Mouse (Mus musculus): ENCODE results near the gene Chit1. TPM values are rescaled to one million over a fixed set of nuclear protein-coding genes. Genes with fewer than 3 reads are reported as not detected.

Chit1 gene
- polyA plus RNA-seq, 3 experiments from 2014 or later: not detected

DNA sequence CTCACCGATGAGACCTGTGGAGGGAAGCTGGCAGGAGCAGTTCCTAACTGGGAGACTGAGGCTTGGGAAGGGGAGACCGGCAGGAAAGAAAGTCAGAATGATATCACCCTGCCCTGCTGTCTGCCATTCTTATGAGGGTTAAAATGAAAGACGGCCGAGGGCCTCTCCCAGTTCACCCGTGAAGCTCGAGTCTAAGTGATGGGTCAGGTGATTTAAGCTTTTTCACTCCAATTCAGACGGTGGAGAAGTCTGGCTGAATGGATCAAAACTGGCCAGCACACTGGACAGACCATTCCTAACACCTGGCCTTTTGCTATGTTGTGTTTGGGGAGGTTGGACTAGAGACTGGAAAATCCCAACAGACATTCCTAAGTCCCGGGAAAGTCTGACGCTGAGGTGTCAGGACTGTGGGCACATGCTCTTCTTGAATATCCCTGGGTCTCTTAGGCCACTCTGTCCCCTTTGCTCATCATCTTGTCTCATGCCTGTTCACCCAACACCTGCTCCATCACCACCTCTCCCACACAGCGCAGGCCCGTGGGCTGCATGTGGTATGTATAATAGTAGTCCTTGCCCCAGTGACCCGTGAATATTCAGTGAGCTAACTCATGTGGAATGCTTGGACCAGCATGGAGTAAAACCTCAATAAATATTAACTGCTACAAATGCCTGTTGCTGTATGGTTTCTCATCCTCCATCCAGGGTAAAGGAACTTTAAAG, 11.4 kb upstream of the Chit1 start:
- peak; percentile 36 for ATAC-seq

- ATAC-seq: no peak
Measured at GRCm38 (mm10) chr1:134100401-134100800, 10.6 kb upstream of the Chit1 start.

GRCm38 (mm10) chr1:134100928-134101327, 10.1 kb upstream of the Chit1 start:
- no peak for ATAC-seq

- ATAC-seq: no peak
Measured at GRCm38 (mm10) chr1:134101593-134101992, 9.4 kb upstream of the Chit1 start.

GRCm38 (mm10) chr1:134103861-134104260, 7.2 kb upstream of the Chit1 start:
- no peak for ATAC-seq

DNA sequence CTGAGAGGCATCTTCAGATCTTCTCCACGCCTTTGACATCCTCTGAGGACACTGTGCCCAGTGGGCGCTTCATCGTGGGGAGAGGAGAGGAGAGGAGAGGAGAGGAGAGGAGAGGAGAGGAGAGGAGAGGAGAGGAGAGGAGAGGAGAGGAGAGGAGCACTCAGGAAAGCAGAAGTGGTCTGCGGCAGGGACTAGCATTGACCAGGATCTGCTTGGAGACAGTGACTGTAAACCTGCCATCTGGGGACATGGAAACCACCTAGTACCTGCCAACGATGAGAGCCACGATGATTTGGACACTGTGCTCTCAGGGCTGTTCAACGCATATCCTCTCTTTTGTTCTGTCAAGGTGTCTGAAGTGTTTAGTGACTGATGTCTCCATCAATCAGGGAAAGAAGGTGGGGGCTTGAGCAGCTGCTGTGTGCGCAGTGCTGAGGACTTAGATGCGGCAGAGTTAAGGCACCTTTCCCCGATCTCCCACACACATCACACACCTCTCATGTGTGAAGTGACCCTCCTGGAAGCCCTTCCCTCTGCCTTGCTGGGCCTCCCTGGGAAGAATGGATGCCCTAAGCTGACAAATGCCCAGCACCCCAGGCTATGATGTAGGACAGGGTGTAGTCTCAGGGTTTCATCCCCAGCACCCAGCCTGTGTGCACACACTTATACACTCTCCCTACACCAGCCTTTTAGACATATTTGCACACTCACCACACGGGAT, 5.8 kb upstream of the Chit1 start:
- ATAC-seq: no peak

GRCm38 (mm10) chr1:134105764-134106430, 5.1 kb upstream of the Chit1 start:
- no peak for ATAC-seq

DNA sequence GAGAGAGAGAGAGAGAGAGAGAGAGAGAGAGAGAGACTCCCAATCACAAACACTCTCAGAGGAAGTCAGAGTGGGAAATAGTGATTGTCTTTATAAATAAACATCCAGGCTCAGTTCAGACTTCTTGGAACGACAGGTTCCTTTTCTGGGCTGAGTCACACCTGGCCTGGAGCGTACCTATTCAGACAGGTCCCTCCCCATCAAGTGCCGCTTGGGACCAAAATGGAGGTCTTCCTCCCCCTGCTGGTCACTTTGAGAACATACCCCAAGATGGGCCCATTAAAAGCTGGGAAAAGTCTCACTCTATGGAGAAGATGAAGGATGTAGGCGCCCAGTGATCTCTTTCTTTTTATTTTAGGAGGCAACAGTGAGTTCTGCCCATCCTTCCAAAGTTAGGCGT, 4.3 kb upstream of the Chit1 start:
- ATAC-seq: peak; percentile 87

DNA sequence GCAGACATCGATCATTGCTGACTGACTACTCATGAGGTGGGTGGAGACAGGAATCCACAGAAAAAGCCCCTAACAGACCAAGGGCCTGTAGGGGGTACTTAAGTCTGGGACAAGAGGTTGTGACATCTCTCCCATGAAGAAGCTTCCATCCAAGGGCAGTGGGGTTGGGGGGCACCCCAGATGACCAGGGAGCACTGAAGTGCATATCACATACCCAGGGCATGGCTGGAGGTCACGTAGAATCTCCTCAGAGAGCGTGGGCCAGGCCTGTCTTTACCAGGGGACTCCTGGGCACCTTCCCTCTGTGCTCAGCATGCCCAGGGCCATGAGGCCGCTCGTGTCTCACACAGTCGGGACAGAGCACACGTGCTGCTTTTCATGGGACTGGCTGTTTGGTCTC, 3.3 kb upstream of the Chit1 start:
- ATAC-seq: no peak

GRCm38 (mm10) chr1:134110015-134110414, 1.0 kb upstream of the Chit1 start:
- ATAC-seq: no peak

DNA sequence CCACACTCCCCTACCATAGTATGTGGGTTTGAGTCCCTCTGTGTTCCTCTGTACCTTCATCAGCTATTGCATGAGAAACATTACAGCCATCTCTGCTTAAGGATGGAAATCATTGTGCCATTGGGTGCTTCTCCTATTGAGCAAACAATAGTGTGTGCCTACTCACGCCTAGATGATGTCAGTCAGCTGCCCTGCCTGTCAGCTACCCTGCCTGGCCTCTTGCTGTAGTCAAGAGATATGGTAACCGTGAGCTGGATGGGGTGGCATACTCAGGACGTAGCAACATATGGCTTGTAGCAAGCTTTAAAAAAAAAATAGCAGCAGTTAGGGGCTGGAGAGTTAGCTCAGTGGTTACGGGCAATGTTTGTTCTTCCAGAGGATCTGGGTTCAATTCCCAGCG, 593 bp upstream of the Chit1 start:
- ATAC-seq: no peak

- ATAC-seq: no peak
Measured at GRCm38 (mm10) chr1:134113560-134113959, 2.5 kb downstream of the Chit1 start.

DNA sequence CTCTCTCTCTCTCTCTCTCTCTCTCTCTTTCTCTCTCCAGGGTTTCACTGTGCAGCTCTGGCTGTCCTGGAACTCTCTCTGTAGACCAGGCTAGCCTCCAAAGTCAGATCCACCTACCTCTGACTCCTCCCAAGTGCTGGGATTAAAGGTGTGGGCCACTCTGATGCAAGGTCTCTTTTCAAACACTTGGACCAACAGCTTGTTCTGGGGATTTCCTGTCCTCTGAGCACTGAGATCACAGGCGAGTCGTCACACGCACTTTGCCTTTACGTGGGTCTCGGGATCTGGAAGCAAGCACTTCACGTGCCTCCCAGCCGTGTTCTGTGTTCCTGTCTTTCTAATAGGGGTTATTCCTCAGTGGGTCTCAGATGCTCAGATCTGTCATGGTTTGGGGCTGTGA, 3.0 kb downstream of the Chit1 start:
- ATAC-seq: no peak

- no peak for ATAC-seq
Measured at GRCm38 (mm10) chr1:134114730-134115129, 3.7 kb downstream of the Chit1 start.

DNA sequence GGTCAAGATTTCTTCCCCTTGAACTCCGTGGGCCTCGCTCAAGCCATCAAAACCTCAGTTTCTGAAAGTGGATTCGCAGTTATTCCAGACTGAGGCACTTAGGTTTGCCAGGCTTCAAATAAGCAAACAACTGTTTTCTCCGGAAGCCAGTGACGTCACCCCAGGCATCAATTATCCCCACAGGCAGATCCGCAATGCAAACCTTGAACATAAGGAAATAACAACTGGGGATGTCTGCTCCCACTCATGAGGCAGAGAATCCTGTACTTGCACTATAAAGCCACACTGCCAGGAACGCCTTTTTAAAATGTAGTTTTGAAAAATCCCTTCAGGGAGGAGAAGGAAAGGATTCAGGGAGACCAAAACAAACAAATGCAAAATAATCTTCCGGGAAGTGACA, 4.4 kb downstream of the Chit1 start:
- ATAC-seq: no peak

DNA sequence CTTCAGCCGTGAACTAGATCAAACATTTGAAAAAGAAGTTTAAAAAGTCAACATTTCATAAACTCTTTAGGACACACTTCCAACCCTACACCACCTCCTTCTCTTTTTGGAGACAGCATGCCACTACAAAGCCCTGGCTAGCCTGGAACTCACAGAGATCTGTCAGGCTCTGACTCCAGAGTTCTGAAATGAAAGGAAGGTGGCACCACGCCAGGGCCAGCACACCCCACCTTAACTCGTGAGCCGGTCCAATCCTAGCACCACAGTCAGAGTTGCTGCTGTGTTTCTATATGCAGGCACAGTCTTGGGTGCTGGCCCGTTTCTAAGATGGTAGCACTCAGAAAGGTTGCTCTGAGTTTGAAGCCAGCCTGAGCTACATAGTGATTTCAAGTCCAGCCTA, 6.1 kb downstream of the Chit1 start:
- ATAC-seq: no peak

DNA sequence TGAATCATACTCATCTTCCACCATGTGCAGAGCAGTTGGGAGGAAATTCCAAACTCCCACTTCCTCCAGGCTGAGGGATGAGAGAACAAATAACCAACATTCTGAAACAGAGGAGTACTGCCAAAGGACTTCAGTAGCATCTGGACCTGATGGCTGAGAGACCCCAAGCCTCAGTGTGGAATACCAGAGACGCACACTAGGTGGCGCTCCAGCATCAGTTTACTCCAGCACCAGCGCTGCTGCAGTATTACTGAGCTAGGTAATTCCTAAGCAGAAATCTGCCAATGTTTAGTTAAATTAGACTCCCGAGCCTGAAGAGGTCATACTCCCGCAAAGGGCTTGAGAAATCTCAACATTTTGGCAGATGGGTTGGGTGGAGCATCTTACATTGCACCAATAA, 9.1 kb downstream of the Chit1 start:
- no peak for ATAC-seq

- no peak for ATAC-seq
Measured at GRCm38 (mm10) chr1:134122195-134122594, 11.2 kb downstream of the Chit1 start.

- no peak for ATAC-seq
Measured at GRCm38 (mm10) chr1:134133316-134133715, 22.3 kb downstream of the Chit1 start.

GRCm38 (mm10) chr1:134136351-134136750, 25.3 kb downstream of the Chit1 start:
- no peak for ATAC-seq

DNA sequence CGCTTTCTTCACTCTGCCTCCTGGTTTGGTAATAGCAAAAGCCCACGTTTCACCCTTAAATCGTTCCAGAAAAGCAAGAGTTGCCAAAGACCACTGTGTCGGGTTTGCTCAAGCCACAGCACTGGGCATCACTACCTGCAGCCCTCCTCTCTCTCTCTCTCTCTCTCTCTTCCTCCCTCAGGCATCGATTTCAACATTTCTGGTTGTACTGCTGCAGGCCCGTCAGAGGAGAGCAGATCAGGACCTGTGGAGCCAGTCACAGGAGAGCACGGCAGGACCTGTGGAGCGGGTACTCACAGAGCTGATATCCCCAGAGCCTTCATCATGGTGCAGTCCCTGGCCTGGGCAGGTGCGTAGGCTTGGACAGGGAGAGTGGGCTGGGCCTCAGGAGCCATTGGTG, 27.4 kb downstream of the Chit1 start:
- ATAC-seq: no peak

- ATAC-seq: no peak
Measured at GRCm38 (mm10) chr1:134142363-134142794, 31.3 kb downstream of the Chit1 start.

DNA sequence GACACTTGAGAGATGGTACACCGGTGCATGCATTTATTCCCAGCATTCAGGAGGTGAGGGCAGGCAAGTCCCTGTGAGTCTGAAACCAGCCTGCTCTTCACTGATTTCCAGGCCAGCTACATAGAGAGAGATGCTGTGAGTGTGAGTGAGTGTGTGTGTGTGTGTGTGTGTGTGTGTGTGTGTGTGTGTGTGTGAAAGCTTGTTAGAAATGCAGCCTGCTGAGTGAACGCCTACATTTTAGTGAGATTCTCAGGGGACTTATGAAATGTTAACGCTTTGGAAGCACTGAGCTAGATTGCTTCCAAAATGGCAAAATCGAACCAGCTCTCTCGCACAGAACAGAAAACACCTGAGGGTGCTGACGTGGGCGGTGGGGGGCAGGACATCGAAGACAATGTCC, 35.0 kb downstream of the Chit1 start:
- no peak for ATAC-seq

DNA sequence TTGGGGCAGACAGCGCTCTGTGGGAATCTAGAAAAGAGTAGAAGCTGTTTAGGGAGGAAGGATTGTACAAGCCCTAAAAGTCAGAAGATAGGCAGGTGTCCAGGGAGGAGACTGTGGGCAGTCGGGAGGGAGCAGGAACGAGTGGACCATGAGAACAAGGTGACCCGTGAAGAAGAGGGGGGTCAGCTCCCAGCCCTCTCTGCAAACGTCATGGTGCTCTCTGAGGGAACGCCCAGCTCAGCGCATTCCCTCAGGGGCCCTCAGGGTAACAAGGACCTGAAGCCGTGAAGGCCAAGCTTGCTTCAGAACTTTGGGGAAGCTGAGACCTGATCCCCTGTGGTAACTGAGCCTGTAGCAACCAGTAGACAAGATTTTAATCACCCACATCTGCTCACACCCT, 39.0 kb downstream of the Chit1 start:
- ATAC-seq: no peak
